Mouse (Mus musculus): ENCODE data around the gene H2afx.

DNA sequence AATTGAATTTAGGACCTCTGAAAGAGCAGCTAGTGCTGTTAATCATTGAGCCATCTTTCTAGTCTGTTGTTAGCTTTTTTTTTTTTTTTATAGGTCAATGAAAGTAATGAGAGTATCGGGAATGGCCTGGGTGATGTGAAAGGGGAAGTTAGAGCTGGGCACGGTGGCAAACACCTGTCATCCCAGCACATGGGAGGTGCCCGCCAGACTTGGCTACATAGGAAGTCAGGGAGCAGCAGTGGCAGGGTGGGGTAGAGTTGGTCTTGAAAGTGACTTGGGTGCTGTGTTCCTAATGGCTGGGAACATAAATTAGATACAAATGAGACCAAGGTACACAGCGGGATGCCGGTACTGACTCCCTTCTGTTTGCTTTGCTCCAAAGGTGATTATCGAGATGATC, 3.8 kb upstream of the H2afx start:
- TF ChIP-seq CTCF (IDR thresholded peaks at IDR 0.05; ENCODE audit: extremely low read depth, insufficient read depth, low read length) (no peak), POLR2A (IDR thresholded peaks at IDR 0.05; ENCODE audit: extremely low read depth, insufficient read depth, low read length) (no peak)

All from cortical plate, adult 2 months (tissue).